Mouse (Mus musculus) erythroblast, embryonic 14.5 days (primary cell): Measurements from ENCODE around the gene Zfhx2.

Source experiments
- GATA1 ChIP-seq: IDR thresholded peaks from 2 replicates; pipeline ENCODE4 v1.6.1; 2012; ENCODE audit warnings: low read length, inconsistent platforms, mixed read lengths
- TAL1 ChIP-seq: IDR thresholded peaks from 3 replicates; pipeline ENCODE4 v1.6.1; 2012; ENCODE audit warnings: low read length, inconsistent platforms, mixed read lengths

- TF ChIP-seq GATA1 (no peak), TAL1 (no peak)
Measured at GRCm38 (mm10) chr14:55020394-55020793, 71.7 kb downstream of the Zfhx2 start.
